Mouse (Mus musculus) kidney, adult 2 months (tissue): Measurements from ENCODE around the gene Ccpg1. TPM values are rescaled to one million over a fixed set of nuclear protein-coding genes. Genes with fewer than 3 reads are reported as not detected.

Experiments used
- DNase-seq: peaks from one replicate; pipeline ENCODE4 v3.0.0; 2021
- H3K27ac ChIP-seq: fragments of 200-500 bp; 2 replicates; pipeline ENCODE4 v1.5.1; 2012; ENCODE audit warnings: low read depth, low read length, control low read depth, inconsistent platforms; ENCODE audit not compliant: insufficient read depth
- H3K27me3 ChIP-seq: fragments of 200-500 bp; replicated peaks from 2 replicates; pipeline ENCODE4 v1.6.1; 2012; ENCODE audit warnings: mild to moderate bottlenecking, moderate library complexity, low read length, inconsistent platforms; ENCODE audit not compliant: control insufficient read depth, insufficient read depth
- H3K36me3 ChIP-seq: fragments of 200-500 bp; 2 replicates; pipeline ENCODE4 v1.6.1; 2012; ENCODE audit warnings: mild to moderate bottlenecking, moderate library complexity, low read length, inconsistent platforms; ENCODE audit not compliant: control insufficient read depth, insufficient read depth
- H3K4me1 ChIP-seq: fragments of 200-500 bp; 2 replicates; pipeline ENCODE4 v1.6.1; 2011; ENCODE audit warnings: low read length; ENCODE audit not compliant: control insufficient read depth, insufficient read depth
- H3K4me3 ChIP-seq: fragments of 200-500 bp; 2 replicates; pipeline ENCODE4 v1.5.1; 2011; ENCODE audit warnings: mild to moderate bottlenecking, low read depth, low read length, control low read depth; ENCODE audit not compliant: insufficient read depth
- CTCF ChIP-seq: fragments of 200-500 bp; conservative IDR thresholded peaks from 2 replicates; pipeline ENCODE4 v1.5.1; 2011; ENCODE audit warnings: low read depth, mild to moderate bottlenecking, control low read depth, low read length, moderate library complexity, mixed read lengths; ENCODE audit not compliant: insufficient read depth, insufficient read length
- POLR2A ChIP-seq: fragments of 200-500 bp; IDR thresholded peaks from one replicate; pipeline ENCODE4 v1.6.1; 2011; ENCODE audit warnings: low read depth, low read length, control low read depth
- WGBS: fragments of 180-500 bp; shearing (Covaris S2); methylation state at CpG from one replicate; pipeline ENCODE4 v1.1.7; 2018; 5-methylcytosine and 5-hydroxymethylcytosine counted together
- polyA plus RNA-seq: library from polyadenylated mRNA; depleted of rRNA; stranded (reverse); fragments of >200 nt; gene quantifications from 2 replicates; pipeline ENCODE4 v1.2.3, GENCODE M21; 2012; rRNA removed

The Ccpg1 gene
- polyA plus RNA-seq, 1 experiment: 30.2 TPM

- no peaks in the 10 kb centered on the region for H3K36me3 ChIP-seq
- TF ChIP-seq POLR2A (no peak), CTCF (no peak)
- peaks cover 6% of the 10 kb centered on the region; the same call in 1 of the 2 replicates for H3K4me1 ChIP-seq
- DNase-seq: peak; percentile 53
- no peaks in the 10 kb centered on the region for H3K27me3 ChIP-seq
- H3K4me3 ChIP-seq: no peak overlapping the region
- peak overlapping the region; percentile 48 for H3K27ac ChIP-seq
- WGBS: 46% methylated on average over 15 of the region's 15 CpGs
These were observed 78.5 kb downstream of the Ccpg1 start for GRCm38 (mm10) chr9:73063621-73064290.

Other genes with a start within 250 kb of the Ccpg1 start
- gene Prtg, start 178.6 kb upstream of the Ccpg1 start, polyA plus RNA-seq: 0.06 and 0.15 TPM in 2 replicates
- 0.22 and 0.38 TPM in 2 replicates for gene Pygo1, start 59.8 kb upstream of the Ccpg1 start, polyA plus RNA-seq
- gene Dyx1c1, start 26.6 kb upstream of the Ccpg1 start, polyA plus RNA-seq: 1.1 and 1.3 TPM in 2 replicates
- not detected in 2 replicates for gene Gm44503, start 26.6 kb upstream of the Ccpg1 start, polyA plus RNA-seq
- gene Ccpg1os, start within 50 bp of the Ccpg1 start, polyA plus RNA-seq: 29.1 and 34.8 TPM in 2 replicates
- gene Pigb, start 54.9 kb downstream of the Ccpg1 start, polyA plus RNA-seq: 10.7 and 10.9 TPM in 2 replicates
- 8.0 and 9.4 TPM in 2 replicates for gene Rab27a, start 59.4 kb downstream of the Ccpg1 start, polyA plus RNA-seq
- gene Khdc3, start 116.4 kb downstream of the Ccpg1 start, polyA plus RNA-seq: 0.07 and 0.19 TPM in 2 replicates
- gene Gm20509, start 117.0 kb downstream of the Ccpg1 start, polyA plus RNA-seq: not detected in 2 replicates
- 17.7 and 24.5 TPM in 2 replicates for gene Rsl24d1, start 128.0 kb downstream of the Ccpg1 start, polyA plus RNA-seq